Mouse (Mus musculus) ovary, postnatal 10 days (tissue): ENCODE data around the gene Gm21822.
"Not testable (repeated sequence)": the region's sequence is repeated elsewhere in the genome, so short reads cannot be mapped to it uniquely, and the experiment has no call there.

Source experiments
- DNase-seq: peaks from one replicate; pipeline ENCODE4 v3.0.0; 2022; ENCODE audit warnings: low spot score

Gene Gm21822

DNA sequence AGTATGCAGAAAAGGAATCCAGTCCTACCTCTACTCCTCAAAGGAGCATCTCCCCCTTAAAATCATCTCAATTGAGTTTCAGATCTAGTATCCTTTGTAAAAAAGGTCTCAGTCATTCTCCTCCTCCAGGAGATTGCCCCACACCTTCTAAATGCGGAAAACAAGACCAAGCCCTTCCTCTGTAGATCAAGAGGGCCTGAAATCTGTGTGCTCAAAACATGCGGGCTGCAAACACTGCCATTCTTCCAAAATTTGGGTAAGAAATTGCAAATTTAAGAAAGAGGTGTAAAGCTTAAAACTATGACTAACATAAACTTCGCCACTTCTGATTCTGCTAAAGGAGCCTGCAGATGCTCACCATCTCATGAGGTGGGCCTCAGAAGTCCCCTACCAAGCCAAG lies at the start of gene Gm21822:
Gene Gm21822 (plus strand): TSS at position 301 of the 400 bp plus-strand sequence.
- not testable (repeated sequence) for DNase-seq
